Mouse (Mus musculus) spleen, adult 2 months (tissue): ENCODE data around the gene Lrp6. TPM values are rescaled to one million over a fixed set of nuclear protein-coding genes. Genes with fewer than 3 reads are reported as not detected.

Source experiments
- DNase-seq, 2 experiments: peaks; one replicate each; pipeline versions ENCODE4 v3.0.0 to v3.0.0-alpha.2; 2012 to 2021; ENCODE audit warnings: low spot score in 2 of 2, low read depth in 1 of 2
- H3K27ac ChIP-seq: fragments of 200-500 bp; 2 replicates; pipeline ENCODE4 v1.5.1; 2012; ENCODE audit warnings: low read length, inconsistent platforms; ENCODE audit not compliant: insufficient read depth
- H3K27me3 ChIP-seq: fragments of 200-500 bp; 2 replicates; pipeline ENCODE4 v1.6.1; 2012; ENCODE audit warnings: mild to moderate bottlenecking, moderate library complexity, low read length, inconsistent platforms; ENCODE audit not compliant: control insufficient read depth, insufficient read depth
- H3K36me3 ChIP-seq: fragments of 200-500 bp; 2 replicates; pipeline ENCODE4 v1.6.1; 2012; ENCODE audit warnings: mild to moderate bottlenecking, low read length, inconsistent platforms; ENCODE audit not compliant: control insufficient read depth, insufficient read depth
- H3K4me1 ChIP-seq: fragments of 200-500 bp; 2 replicates; pipeline ENCODE4 v1.6.1; 2011; ENCODE audit warnings: inconsistent platforms; ENCODE audit not compliant: control insufficient read depth, insufficient read depth, insufficient read length
- H3K4me3 ChIP-seq: fragments of 200-500 bp; 2 replicates; pipeline ENCODE4 v1.5.1; 2011; ENCODE audit warnings: mild to moderate bottlenecking, inconsistent platforms; ENCODE audit not compliant: insufficient read depth, insufficient read length; ENCODE audit errors: extremely low read depth
- CTCF ChIP-seq: fragments of 200-500 bp; IDR thresholded peaks from 2 replicates; pipeline ENCODE4 v1.5.1; 2011; ENCODE audit warnings: mild to moderate bottlenecking, inconsistent platforms; ENCODE audit not compliant: insufficient read depth, insufficient read length, insufficient replicate concordance; ENCODE audit errors: extremely low read depth
- POLR2A ChIP-seq: fragments of 200-500 bp; IDR thresholded peaks from 2 replicates; pipeline ENCODE4 v1.6.1; 2011; ENCODE audit warnings: low read depth, low read length, inconsistent platforms
- WGBS: fragments of 180-500 bp; shearing (Covaris S2); methylation state at CpG from one replicate; pipeline ENCODE4 v1.1.7; 2018; 5-methylcytosine and 5-hydroxymethylcytosine counted together
- polyA plus RNA-seq: library from polyadenylated mRNA; depleted of rRNA; stranded (reverse); fragments of >200 nt; gene quantifications from 2 replicates; pipeline ENCODE4 v1.2.3, GENCODE M21; 2012

Lrp6 gene
- polyA plus RNA-seq, 1 experiment = 10.8 TPM

DNA sequence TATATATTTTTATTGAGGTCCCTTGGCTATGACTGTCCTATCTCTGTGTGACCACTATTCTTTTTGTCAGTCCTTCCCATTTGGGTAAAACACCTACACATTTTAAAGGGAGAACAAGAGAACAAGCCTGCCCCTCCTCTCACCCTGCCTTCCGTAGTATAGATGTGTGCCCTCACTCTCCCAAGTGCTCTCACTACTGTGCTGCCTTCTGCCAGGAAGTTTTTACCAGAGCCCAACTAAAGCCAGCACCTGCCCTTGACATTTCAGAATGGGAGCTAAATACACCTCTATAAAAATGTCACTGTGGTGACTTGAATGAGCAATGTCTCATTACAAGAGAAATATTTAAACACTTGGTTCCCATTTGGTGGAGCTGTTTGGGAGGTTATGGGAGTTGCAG is 108.4 kb downstream of the Lrp6 start:
- no peak for DNase-seq
- Histone ChIP-seq H3K27ac (no peak overlapping the region), H3K36me3 (peaks cover 32% of the 10 kb centered on the region), H3K4me3 (no peak overlapping the region), H3K4me1 (no peaks in the 10 kb centered on the region), H3K27me3 (no peaks in the 10 kb centered on the region)
- WGBS = 95% methylated on average over 1 of the region's 1 CpGs
- TF ChIP-seq CTCF (no peak), POLR2A (no peak)

DNA sequence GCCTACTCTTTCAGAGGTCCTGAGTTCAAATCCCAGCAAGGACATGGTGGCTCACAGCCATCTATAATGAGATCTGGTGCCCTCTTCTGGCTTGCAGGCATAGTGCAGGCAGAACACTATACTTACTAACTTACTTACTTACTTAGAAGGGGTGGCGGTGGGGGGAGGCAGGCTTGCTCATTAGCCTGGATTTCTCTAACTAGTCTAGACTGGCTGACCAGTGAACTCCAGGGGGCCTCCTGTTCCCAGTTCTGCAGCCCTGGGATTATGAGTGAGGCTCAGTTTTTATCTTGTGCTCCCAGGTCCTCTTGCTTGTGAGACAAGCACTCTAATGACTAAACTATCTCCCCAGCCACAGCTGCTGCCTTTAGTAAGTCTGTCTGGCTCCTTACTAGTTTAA is 112.7 kb downstream of the Lrp6 start:
- Histone ChIP-seq H3K27ac (no peak overlapping the region), H3K36me3 (peaks cover 39% of the 10 kb centered on the region), H3K27me3 (no peaks in the 10 kb centered on the region), H3K4me1 (no peaks in the 10 kb centered on the region), H3K4me3 (no peak overlapping the region)
- TF ChIP-seq CTCF (no peak), POLR2A (no peak)
- 100% methylated on average over 1 of the region's 1 CpGs for WGBS
- DNase-seq = no peak

GRCm38 (mm10) chr6:134450661-134451119 is 116.1 kb downstream of the Lrp6 start:
- Histone ChIP-seq H3K36me3 (peaks cover 29% of the 10 kb centered on the region), H3K27ac (no peak overlapping the region), H3K4me1 (no peaks in the 10 kb centered on the region), H3K4me3 (no peak overlapping the region), H3K27me3 (no peaks in the 10 kb centered on the region)
- 79% methylated on average over 14 of the region's 14 CpGs for WGBS
- no peak for DNase-seq
- TF ChIP-seq POLR2A = no peak
- TF ChIP-seq CTCF = no peak

DNA sequence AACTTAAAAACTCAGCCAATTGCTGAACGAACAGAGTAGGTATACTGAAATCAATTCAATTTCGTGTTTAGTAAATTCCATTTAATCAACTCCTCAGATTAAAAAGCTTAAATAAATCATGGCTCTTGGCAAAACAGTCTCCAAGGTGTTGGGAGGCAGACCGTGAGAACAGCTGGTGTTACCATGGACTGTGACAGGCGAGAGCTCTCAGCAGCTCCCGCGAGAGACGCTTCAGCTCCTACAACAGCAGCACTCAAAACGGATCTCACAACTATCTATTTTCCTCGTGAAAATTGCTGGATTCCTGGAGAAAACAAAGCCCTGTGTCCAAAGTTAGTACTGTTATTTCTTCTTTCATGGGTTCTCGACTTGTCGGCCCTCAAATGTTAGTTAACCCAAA is 116.8 kb downstream of the Lrp6 start:
- no peak overlapping the region for H3K4me3 ChIP-seq
- peaks cover 27% of the 10 kb centered on the region for H3K36me3 ChIP-seq
- H3K27ac ChIP-seq = no peak overlapping the region
- no peaks in the 10 kb centered on the region for H3K4me1 ChIP-seq
- 91% methylated on average over 11 of the region's 11 CpGs for WGBS
- no peak for DNase-seq
- no peaks in the 10 kb centered on the region for H3K27me3 ChIP-seq
- no peak for TF ChIP-seq CTCF
- no peak for TF ChIP-seq POLR2A

DNA sequence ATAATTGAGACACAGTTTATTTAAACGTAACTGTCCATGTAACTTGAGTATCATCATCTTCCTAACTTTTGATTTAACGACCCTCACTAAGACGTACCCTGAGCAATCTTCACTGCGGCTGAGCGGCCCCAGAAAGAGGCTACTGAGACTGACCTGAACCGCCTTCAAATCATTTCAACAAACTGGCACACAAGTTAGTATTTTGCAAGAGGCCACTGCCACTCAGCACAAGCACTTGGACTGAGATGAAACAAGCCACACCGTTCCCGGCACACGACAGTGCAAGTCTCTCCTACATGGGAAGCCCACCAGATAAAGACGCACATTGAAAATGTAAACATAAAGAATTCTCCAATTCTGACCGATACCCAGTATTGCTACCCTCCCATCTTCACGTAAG is 118.3 kb downstream of the Lrp6 start:
- WGBS = 96% methylated on average over 12 of the region's 12 CpGs
- peaks cover 21% of the 10 kb centered on the region for H3K36me3 ChIP-seq
- H3K27me3 ChIP-seq = no peaks in the 10 kb centered on the region
- H3K27ac ChIP-seq = no peak overlapping the region
- H3K4me3 ChIP-seq = no peak overlapping the region
- no peaks in the 10 kb centered on the region; the same call in 1 of the 2 replicates for H3K4me1 ChIP-seq
- TF ChIP-seq POLR2A (no peak), CTCF (no peak)
- no peak for DNase-seq

DNA sequence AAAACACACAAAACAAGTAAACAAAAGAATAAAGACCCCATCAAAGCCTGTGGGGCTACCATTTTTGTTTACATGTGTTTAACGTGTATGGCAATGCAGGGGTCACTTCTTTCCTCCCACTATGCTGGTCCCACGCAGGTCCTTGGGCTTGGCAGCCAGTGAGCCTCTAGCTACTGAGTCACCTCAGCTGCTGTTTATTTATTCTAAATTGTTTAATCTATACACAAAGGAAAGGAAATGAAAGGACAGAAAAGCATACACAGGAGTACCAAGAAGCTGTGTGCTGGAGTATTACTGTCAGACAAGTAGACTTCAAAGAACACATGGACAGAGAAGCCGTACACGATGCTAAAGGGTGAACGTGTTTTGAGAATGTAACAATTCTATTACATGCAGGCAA is 122.8 kb downstream of the Lrp6 start:
- TF ChIP-seq CTCF = no peak
- no peak for TF ChIP-seq POLR2A
- no peak overlapping the region for H3K27ac ChIP-seq
- H3K36me3 ChIP-seq = peaks cover 4% of the 10 kb centered on the region; the same call in 1 of the 2 replicates
- no peak for DNase-seq
- 91% methylated on average over 5 of the region's 5 CpGs for WGBS
- no peaks in the 10 kb centered on the region for H3K27me3 ChIP-seq
- no peak overlapping the region for H3K4me3 ChIP-seq
- H3K4me1 ChIP-seq = no peaks in the 10 kb centered on the region; the same call in 1 of the 2 replicates

- H3K27me3 ChIP-seq = no peaks in the 10 kb centered on the region
- 57% methylated on average over 9 of the region's 9 CpGs for WGBS
Observed at GRCm38 (mm10) chr6:134443198-134443904, 123.4 kb downstream of the Lrp6 start.

More at GRCm38 (mm10) chr6:134443198-134443904, 123.4 kb downstream of the Lrp6 start:
- Histone ChIP-seq H3K27ac (no peak overlapping the region), H3K36me3 (peaks cover 4% of the 10 kb centered on the region; the same call in 1 of the 2 replicates), H3K4me3 (no peak overlapping the region), H3K4me1 (no peaks in the 10 kb centered on the region; the same call in 1 of the 2 replicates)
- no peak for DNase-seq
- TF ChIP-seq POLR2A (no peak), CTCF (no peak)
